Mouse (Mus musculus): ENCODE data around the gene Fam174b. TPM values are rescaled to one million over a fixed set of nuclear protein-coding genes. Genes with fewer than 3 reads are reported as not detected.

The Fam174b gene
- total RNA-seq, 2 experiments from 2014 or later = 2.4 to 3.3 TPM

- DNase-seq = no peak
Measured at GRCm38 (mm10) chr7:73814454-73814853, 74.4 kb downstream of the Fam174b start.

- DNase-seq = no peak
Measured at GRCm38 (mm10) chr7:73816255-73816996, 76.3 kb downstream of the Fam174b start.

- no peak for DNase-seq
Measured at GRCm38 (mm10) chr7:73819366-73819765, 79.3 kb downstream of the Fam174b start.

Small RNA genes within 50 kb of the gene (microRNA-seq; reads per million reads assigned to microRNA genes)
- 0 reads per million in 2 experiments for gene Mir7234 (ENCODE audit: borderline replicate concordance in 2 of 2)

Other genes starting within 250 kb of the Fam174b start
- gene Chd2, start 198.5 kb upstream of the Fam174b start, total RNA-seq (2021) = 10 to 100 TPM; 30.2 to 38.4 TPM

All from gastrocnemius, postnatal 25 days (tissue).